Mouse (Mus musculus) heart, postnatal 0 days (tissue): ENCODE results near the gene Slc2a10. TPM values are rescaled to one million over a fixed set of nuclear protein-coding genes. Genes with fewer than 3 reads are reported as not detected.
"Not testable (repeated sequence)": the region's sequence is repeated elsewhere in the genome, so short reads cannot be mapped to it uniquely, and the experiment has no call there.

Source experiments
- ATAC-seq: fragments of 200-750 bp; cut with Nextera tagmentation; 2 replicates; pipeline ENCODE4 v1.8.0; 2017; ENCODE audit warnings: low read depth, moderate number of reproducible peaks, moderate library complexity; ENCODE audit not compliant: insufficient read depth
- DNase-seq: peaks from one replicate; pipeline ENCODE4 v3.0.0-alpha.2; 2016; ENCODE audit warnings: low spot score
- H3K27ac ChIP-seq: fragments of 300-500 bp; sonication (generic); 2 replicates; pipeline ENCODE4 v1.5.1; 2014; ENCODE audit warnings: low read depth, mild to moderate bottlenecking
- H3K27me3 ChIP-seq: fragments of 300-500 bp; sonication (generic); 2 replicates; pipeline ENCODE4 v1.6.1; 2014; ENCODE audit warnings: low read length, mixed read lengths; ENCODE audit not compliant: control insufficient read depth, insufficient read depth
- H3K36me3 ChIP-seq: fragments of 300-500 bp; sonication (generic); replicated peaks from 2 replicates; pipeline ENCODE4 v1.6.1; 2014; ENCODE audit warnings: low read length, mixed read lengths; ENCODE audit not compliant: control insufficient read depth, insufficient read depth
- H3K4me1 ChIP-seq: fragments of 300-500 bp; sonication (generic); 2 replicates; pipeline ENCODE4 v1.6.1; 2014; ENCODE audit warnings: antibody characterized with exemption; ENCODE audit not compliant: control insufficient read depth, insufficient read depth
- H3K4me2 ChIP-seq: fragments of 300-500 bp; sonication (generic); 2 replicates; pipeline ENCODE4 v1.6.1; 2014; ENCODE audit warnings: low read depth, mild to moderate bottlenecking, low read length, moderate library complexity
- H3K4me3 ChIP-seq: fragments of 300-500 bp; sonication (generic); 2 replicates; pipeline ENCODE4 v1.5.1; 2014; ENCODE audit warnings: low read depth, low read length
- H3K9ac ChIP-seq: fragments of 300-500 bp; sonication (generic); replicated peaks from 2 replicates; pipeline ENCODE4 v1.6.1; 2014; ENCODE audit warnings: low read depth, low read length, mixed read lengths
- H3K9me3 ChIP-seq: fragments of 300-500 bp; sonication (generic); replicated peaks from 2 replicates; pipeline ENCODE4 v1.6.1; 2016; ENCODE audit warnings: low read length; ENCODE audit not compliant: control insufficient read depth
- CTCF ChIP-seq: IDR thresholded peaks from 2 replicates; pipeline ENCODE4 v1.5.1; 2016; ENCODE audit warnings: antibody characterized with exemption, control low read depth, low read depth
- EP300 ChIP-seq: IDR thresholded peaks from 2 replicates; pipeline ENCODE4 v1.6.1; 2016; ENCODE audit warnings: antibody characterized with exemption, low read depth
- WGBS: fragments of 180-500 bp; shearing (Covaris S2); extraction: QIAGEN DNeasy Blood & Tissue Kit; methylation state at CpG from one replicate; pipeline ENCODE4 v1.1.7; 2014; 5-methylcytosine and 5-hydroxymethylcytosine counted together
- polyA plus RNA-seq: library from polyadenylated mRNA; unstranded; fragments of >200 nt; fragmentation: Nextera tagmentation; extraction: Ambion mirVana; gene quantifications from 2 replicates; pipeline ENCODE4 v1.2.1, GENCODE M21; 2015
- total RNA-seq: library from RNA; depleted of rRNA; stranded (reverse); fragments of >200 nt; gene quantifications from 2 replicates; pipeline ENCODE4 v1.2.3, GENCODE M21; 2014; ENCODE audit warnings: low replicate concordance

The Slc2a10 gene
- total and polyA plus RNA-seq, 2 experiments from 2014 or later: 3.5 to 3.6 TPM

DNA sequence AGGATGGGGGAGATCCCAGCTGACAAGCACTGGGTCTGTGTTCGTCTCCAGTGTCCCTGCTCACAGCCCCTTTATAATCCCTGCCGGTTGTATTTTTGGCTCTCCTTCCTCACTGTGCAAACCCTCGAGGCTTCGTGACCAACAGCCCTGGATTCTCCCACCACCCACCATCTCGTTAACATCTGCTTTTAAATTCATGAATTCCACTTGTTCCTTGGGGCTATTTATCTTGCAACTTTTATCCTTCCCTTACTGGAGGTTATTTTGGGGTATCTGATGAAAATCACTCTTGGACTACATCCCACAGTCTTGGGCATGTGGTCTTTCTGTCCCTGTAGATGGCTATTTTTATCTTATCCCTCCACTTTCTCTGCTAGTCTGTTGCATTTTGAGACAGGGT, 6.9 kb downstream of the Slc2a10 start:
- Histone ChIP-seq H3K36me3 (no peaks in the 10 kb centered on the region), H3K9me3 (no peaks in the 10 kb centered on the region), H3K4me1 (0 out of 2 replicates have a peak, but pooled peaks cover 10% of the 10 kb centered on the region), H3K27me3 (no peaks in the 10 kb centered on the region), H3K27ac (no peak overlapping the region), H3K4me2 (no peak overlapping the region), H3K4me3 (no peak overlapping the region), H3K9ac (no peak overlapping the region)
- ATAC-seq (no peak), DNase-seq (no peak)
- 25% methylated on average over 5 of the region's 5 CpGs for WGBS
- TF ChIP-seq CTCF (no peak), EP300 (no peak)

DNA sequence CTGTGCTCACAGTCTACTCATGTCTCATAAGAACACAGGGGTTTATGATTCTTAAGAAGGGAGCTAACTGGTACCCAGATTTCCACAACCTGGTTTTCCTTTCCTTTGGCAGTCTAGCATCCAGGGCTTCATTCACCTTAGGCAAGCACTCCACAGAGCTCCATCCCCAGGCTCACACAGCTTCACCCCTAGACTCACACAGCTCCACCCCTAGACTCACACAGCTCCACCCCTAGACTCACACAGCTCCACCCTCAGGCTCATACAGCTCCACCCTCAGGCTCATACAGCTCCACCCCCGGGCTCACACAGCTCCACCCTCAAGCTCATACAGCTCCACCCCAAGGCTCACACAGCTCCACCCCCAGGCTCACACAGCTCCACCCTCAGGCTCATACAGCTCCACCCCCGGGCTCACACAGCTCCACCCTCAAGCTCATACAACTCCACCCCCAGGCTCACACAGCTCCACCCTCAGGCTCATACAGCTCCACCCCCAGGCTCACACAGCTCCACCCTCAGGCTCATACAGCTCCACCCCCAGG, 7.4 kb downstream of the Slc2a10 start:
- DNase-seq, H3K27ac ChIP-seq, H3K9me3 ChIP-seq, H3K9ac ChIP-seq, H3K27me3 ChIP-seq, H3K36me3 ChIP-seq, ATAC-seq, H3K4me2 ChIP-seq, H3K4me3 ChIP-seq: not testable (repeated sequence)
- 0 out of 2 replicates have a peak, but pooled peaks cover 10% of the 10 kb centered on the region for H3K4me1 ChIP-seq
- 58% methylated on average over 2 of the region's 2 CpGs for WGBS

DNA sequence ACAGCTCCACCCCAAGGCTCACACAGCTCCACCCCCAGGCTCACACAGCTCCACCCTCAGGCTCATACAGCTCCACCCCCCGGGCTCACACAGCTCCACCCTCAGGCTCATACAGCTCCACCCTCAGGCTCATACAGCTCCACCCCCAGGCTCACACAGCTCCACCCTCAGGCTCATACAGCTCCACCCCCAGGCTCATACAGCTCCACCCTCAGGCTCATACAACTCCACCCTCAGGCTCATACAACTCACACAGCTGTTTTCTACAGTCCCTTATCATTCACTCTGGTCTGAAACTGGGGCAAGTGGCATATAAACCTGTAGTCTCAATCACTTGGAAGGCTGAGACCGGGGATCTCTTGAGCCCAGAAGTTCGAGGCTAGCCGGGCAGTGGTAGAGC, 7.9 kb downstream of the Slc2a10 start:
- not testable (repeated sequence) for H3K36me3 ChIP-seq, ATAC-seq, H3K4me2 ChIP-seq, H3K27ac ChIP-seq, H3K27me3 ChIP-seq, H3K9ac ChIP-seq, H3K4me3 ChIP-seq, DNase-seq, H3K9me3 ChIP-seq
- WGBS: 76% methylated on average over 4 of the region's 4 CpGs
- H3K4me1 ChIP-seq: 0 out of 2 replicates have a peak, but pooled peaks cover 10% of the 10 kb centered on the region

DNA sequence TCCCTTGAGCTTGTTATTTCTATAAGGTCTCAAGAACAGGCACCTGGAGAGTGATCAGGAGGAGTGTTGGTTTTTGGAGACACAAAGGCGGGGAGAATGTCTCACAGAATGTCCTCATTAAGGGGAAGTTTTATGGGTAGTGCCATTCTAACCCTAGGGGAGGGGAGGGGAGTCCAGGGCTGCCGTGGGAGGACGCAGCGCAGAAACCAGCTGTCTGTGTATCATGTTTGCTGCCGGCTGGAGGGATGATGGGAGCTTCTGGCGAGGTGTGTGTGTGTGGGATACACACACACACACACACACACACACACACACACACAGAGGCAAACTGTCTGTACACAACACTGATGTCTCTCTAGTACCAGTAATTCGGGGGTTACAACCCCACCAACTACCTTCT, 8.8 kb downstream of the Slc2a10 start:
- Histone ChIP-seq H3K27me3 (no peaks in the 10 kb centered on the region), H3K36me3 (no peaks in the 10 kb centered on the region), H3K4me1 (0 out of 2 replicates have a peak, but pooled peaks cover 10% of the 10 kb centered on the region), H3K9me3 (no peaks in the 10 kb centered on the region), H3K27ac (no peak overlapping the region), H3K4me3 (no peak overlapping the region), H3K9ac (no peak overlapping the region), H3K4me2 (no peak overlapping the region)
- DNase-seq: no peak
- WGBS: 62% methylated on average over 7 of the region's 7 CpGs
- TF ChIP-seq EP300: no peak
- TF ChIP-seq CTCF: no peak
- ATAC-seq: no peak

DNA sequence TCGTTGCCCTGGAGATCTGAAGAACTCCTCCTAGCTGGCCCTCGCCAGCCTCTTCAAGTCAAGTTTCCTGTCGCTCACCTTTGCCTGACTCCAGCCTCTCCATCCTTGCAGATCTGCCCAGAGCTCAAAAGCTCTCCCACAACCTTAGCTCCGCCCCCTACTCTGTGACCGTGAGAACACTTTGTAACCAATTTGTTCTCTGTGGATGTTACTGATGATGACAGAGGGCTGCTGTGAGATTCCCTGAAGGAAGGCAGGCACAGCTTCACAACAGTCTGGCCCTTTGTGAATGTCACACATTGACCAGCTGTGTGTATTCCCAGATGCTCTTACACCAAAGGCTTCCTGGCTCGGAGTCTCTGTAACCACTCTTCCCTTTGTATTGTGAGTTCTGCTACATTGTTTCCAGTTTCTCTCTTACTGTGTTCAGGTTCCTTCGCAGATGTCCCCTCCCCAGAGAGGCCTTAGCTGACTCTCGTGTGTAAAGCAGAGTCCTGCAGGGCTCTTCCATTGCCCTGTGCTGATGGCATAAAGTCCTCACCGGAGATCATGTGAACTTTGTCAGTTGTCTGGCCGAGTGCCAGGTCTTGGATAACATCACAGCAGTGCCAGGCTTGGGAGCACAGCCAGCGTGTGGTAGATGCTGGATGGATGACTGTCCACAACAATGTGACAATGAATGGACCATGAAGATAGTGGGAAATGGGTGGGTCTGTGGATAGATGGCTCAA, 9.4 kb downstream of the Slc2a10 start:
- 24% methylated on average over 11 of the region's 11 CpGs for WGBS
- Histone ChIP-seq H3K27ac (no peak overlapping the region), H3K4me1 (0 out of 2 replicates have a peak, but pooled peaks cover 10% of the 10 kb centered on the region), H3K9me3 (no peaks in the 10 kb centered on the region), H3K4me2 (no peak overlapping the region), H3K36me3 (no peaks in the 10 kb centered on the region), H3K4me3 (no peak overlapping the region), H3K9ac (no peak overlapping the region), H3K27me3 (no peaks in the 10 kb centered on the region)
- TF ChIP-seq EP300: no peak
- TF ChIP-seq CTCF: no peak
- DNase-seq (no peak), ATAC-seq (peak; percentile 42; the same call in 1 of the 2 replicates)
